Mouse (Mus musculus): Measurements from ENCODE around the gene Sash3. TPM values are rescaled to one million over a fixed set of nuclear protein-coding genes. Genes with fewer than 3 reads are reported as not detected.

Gene Sash3
- polyA plus RNA-seq, 1 experiment from 2014 or later = 3.7 TPM

DNA sequence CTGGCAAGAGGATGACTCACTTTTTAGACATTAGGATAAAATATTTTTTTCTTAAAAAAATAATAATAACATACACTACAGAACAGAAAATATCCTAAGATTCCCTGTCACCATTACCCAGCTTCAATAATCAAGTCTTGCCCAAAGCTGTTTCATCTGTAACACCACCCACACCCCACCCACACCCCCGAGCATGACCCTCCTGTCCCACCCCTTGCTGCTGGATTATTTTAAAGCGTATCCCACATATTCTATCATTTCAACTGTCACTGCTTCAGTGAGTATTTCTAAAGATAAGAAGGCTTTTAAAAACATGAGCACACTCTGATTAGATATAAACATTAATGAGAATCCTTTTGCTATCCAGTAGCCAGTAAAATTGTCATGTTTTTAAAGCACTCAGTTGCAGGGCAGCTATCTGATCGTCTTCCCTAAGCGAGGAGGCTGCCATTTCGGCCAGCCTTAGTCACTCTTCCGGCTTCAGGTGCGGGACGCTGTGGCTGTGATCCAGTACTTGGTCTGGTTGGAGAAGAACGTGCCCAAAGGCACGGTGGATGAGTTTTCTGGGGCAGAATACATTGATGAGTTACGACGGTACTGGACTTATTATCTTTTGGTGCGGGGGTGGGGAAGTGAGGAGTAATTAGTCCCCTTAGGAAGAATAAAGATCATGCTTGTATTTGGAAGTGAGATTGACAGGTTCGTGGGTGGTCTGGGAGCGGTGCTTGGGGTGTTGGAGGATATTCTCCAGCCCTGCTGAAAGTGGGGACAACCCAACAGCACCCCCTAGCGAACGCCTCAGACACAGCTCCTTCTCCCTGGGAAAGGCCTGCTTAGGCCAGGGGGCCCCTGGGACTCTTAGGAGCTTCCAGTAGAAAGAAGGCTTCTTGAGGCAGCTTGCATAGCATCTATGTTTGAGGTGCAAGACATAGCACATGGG is 21.8 kb upstream of the Sash3 start:
- no peak overlapping the region for H3K4me3 ChIP-seq (replicated peaks)

DNA sequence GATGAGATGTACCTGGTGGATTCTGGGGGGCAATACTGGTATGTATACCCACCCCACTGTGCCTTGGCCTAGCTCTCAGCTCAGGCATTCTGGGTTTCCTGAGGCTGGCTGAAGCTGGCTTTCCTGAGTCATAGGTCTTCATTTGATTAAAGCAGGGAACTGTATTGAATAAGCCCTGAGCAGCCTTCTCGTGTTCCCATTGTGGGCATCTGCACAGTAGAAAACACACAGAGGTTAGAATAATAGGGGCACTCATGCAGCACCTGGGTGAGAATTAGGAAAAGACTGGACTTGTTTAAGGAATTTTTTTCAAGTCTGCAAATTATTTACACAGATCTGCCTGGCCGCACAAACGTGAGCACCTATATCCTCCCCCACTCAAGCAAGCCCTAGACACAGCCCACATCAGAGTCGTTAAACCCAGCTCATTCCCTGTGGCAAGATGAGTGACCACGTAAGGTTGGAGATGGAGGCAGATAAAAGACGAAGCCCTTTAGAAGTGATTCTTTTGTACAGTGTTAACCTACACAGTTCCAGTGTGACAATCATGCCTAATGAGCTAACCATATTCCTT is 19.2 kb upstream of the Sash3 start:
- no peaks in the 10 kb centered on the region for H3K27me3 ChIP-seq
- no peaks in the 10 kb centered on the region for H3K36me3 ChIP-seq
- no peak overlapping the region for H3K27ac ChIP-seq (replicated peaks)
- no peak overlapping the region for H3K4me2 ChIP-seq (replicated peaks)
- H3K4me3 ChIP-seq (replicated peaks) = no peak overlapping the region
- no peaks in the 10 kb centered on the region for H3K4me1 ChIP-seq
- H3K9me3 ChIP-seq (replicated peaks) = no peaks in the 10 kb centered on the region
- 59% methylated on average over 6 of the region's 6 CpGs for WGBS
- no peak overlapping the region for H3K9ac ChIP-seq
- ATAC-seq (ENCODE audit: insufficient number of reproducible peaks, low FRiP score, low TSS enrichment, low read depth) = 0 out of 2 replicates have a peak, but pooled peaks have one; percentile 34

More for the DNA sequence above, 21.8 kb upstream of the Sash3 start:
- Histone ChIP-seq H3K4me2 (replicated peaks) (0 out of 2 replicates have a peak overlapping the region, but pooled peaks have one; percentile 19), H3K9me3 (replicated peaks) (no peaks in the 10 kb centered on the region), H3K9ac (no peak overlapping the region), H3K4me1 (no peaks in the 10 kb centered on the region), H3K27ac (replicated peaks) (no peak overlapping the region), H3K36me3 (no peaks in the 10 kb centered on the region), H3K27me3 (no peaks in the 10 kb centered on the region)
- whole genome bisulfite sequencing = 28% methylated on average over 17 of the region's 17 CpGs
- no peak for ATAC-seq (ENCODE audit: insufficient number of reproducible peaks, low FRiP score, low TSS enrichment, low read depth)

DNA sequence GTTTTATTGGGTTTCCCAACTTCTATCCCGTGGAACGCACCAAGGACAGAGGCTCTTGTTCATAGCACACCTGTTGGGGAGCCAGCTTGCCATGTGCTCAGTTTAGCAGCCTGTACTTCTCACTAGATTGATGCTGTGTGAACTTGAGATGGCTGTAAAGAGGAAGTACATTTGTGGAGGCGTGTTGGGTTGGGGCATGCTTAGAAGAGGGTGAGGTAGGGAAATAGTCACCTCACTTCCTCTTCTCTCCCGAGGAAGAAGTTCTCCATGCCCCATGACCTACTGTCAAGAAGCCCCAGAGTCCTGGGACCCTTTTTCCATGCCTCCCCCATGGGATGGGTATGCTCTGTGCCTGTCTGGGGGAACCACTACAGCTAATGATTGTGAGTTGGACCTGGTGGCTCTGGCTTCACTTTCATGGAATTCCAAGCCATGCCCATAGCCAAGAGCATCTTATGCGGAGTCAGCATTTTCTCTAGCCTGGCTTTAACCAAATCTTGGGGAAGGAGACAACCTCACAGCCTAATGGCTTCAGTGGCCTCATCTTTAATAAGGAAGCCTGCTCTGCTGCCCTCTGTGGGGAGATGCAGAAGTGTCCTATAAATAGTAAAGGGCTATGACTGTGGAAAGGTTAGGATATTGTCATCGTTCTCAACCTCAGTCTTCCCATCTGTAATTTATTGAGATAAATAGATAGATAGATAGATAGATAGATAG is 18.6 kb upstream of the Sash3 start:
- Histone ChIP-seq H3K9ac (no peak overlapping the region), H3K4me2 (replicated peaks) (no peak overlapping the region), H3K4me3 (replicated peaks) (no peak overlapping the region), H3K27me3 (no peaks in the 10 kb centered on the region), H3K27ac (replicated peaks) (no peak overlapping the region), H3K36me3 (no peaks in the 10 kb centered on the region), H3K4me1 (no peaks in the 10 kb centered on the region), H3K9me3 (replicated peaks) (no peaks in the 10 kb centered on the region)
- 75% methylated on average over 6 of the region's 6 CpGs for WGBS
- no peak for ATAC-seq (ENCODE audit: insufficient number of reproducible peaks, low FRiP score, low TSS enrichment, low read depth)

DNA sequence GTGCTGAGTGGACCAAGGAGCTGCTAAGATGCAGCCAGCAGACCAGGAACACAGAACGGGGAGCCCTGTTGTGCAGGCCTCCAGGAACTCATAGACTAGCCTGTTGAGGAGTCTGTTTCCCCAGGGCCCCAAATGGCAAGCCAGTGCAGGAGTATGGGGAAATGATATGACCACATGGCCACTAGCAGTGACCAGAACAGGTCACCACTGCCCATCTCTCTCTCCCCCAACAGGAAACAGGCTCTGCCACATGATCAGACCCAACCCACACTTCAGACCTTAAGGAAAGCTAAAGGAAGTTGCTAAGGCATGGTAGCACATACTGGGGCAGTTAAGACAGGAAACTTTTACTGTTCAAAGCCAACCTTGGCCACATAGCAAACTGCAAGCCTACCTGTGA is 17.1 kb upstream of the Sash3 start:
- 76% methylated on average over 1 of the region's 1 CpGs for WGBS
- Histone ChIP-seq H3K27ac (replicated peaks) (no peak overlapping the region), H3K27me3 (no peaks in the 10 kb centered on the region), H3K4me2 (replicated peaks) (no peak overlapping the region), H3K9ac (no peak overlapping the region), H3K4me3 (replicated peaks) (no peak overlapping the region), H3K9me3 (replicated peaks) (no peaks in the 10 kb centered on the region), H3K4me1 (no peaks in the 10 kb centered on the region), H3K36me3 (no peaks in the 10 kb centered on the region)
- no peak for ATAC-seq (ENCODE audit: insufficient number of reproducible peaks, low FRiP score, low TSS enrichment, low read depth)

DNA sequence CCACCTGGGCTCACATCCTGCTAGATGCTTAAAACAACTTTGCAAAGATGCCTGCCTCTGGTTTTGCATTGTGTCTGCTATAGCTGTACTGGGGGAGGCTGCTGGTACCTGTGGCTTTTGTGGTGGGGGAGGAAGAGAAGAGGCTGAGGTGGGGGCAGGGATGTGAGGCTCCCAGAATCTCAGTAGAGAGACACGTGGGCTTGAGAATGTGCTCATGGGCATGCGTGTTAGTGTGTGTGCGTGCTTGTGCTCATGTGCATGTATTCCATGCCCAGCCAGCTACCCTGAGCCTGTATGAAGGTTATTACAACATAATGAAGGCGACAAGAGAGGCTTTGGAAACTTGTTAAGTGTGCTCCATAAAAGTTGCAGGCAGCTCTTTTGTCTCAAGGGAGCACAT is 9.3 kb upstream of the Sash3 start:
- Histone ChIP-seq H3K9ac (no peak overlapping the region), H3K4me1 (no peaks in the 10 kb centered on the region), H3K4me2 (replicated peaks) (no peak overlapping the region), H3K27me3 (no peaks in the 10 kb centered on the region), H3K4me3 (replicated peaks) (no peak overlapping the region), H3K9me3 (replicated peaks) (no peaks in the 10 kb centered on the region), H3K27ac (replicated peaks) (no peak overlapping the region), H3K36me3 (no peaks in the 10 kb centered on the region)
- no peak for ATAC-seq (ENCODE audit: insufficient number of reproducible peaks, low FRiP score, low TSS enrichment, low read depth)
- 72% methylated on average over 4 of the region's 4 CpGs for WGBS

DNA sequence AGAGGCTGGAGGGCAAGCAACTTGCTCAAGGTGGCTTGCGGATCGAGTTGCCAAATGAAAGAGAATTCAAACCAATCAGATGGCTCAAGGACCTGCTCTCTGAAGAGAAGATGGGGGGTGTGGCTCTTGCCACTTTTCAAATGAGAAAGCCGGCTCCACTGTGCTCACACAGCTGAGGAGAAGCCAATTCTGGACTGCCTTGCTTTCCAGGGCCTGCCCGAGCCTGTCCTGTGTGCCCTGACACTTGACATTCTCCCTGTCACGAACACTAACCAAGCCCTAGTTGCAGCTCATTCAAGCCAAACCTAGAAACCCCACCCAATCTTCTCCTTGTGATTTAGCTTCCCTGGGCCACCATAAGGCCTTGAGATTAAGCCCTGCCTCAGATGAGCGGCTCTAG is 8.2 kb upstream of the Sash3 start:
- no peak for ATAC-seq (ENCODE audit: insufficient number of reproducible peaks, low FRiP score, low TSS enrichment, low read depth)
- no peak overlapping the region for H3K4me3 ChIP-seq (replicated peaks)

DNA sequence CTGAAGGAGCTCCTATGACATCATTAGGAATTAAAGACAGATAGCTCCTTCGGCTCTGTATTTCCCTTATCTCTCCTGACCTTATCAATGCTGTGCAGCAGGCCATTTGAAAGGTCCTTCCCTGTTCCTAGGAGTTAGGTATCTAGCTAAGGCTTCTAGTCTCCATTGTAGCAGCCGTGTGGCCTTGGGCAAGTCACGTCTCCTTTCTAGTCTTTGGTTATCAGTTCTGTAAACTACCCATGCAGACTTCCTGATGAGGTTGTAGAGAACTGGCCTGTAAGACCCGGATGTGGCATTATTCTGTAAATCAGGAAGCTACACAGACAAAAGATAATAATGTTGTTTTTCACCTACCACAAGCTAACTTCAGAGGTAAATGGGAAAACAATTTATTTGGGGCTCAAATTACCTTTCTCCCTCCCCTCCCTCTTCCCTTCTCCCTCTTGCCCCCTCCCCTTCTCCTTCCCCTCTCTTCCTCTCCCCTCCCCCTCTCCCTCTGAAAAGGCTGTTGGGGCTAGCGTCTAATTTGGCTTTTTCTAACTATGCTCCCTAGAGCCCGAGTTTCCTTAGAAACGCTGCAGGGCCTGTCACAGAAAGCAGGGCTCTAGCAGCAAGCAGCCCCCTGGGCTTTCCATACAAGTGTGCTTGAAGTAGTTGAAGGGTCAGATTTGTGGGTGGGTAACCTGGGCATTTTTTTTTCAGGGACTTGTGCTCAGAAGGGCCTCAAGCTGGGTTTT is 7.5 kb upstream of the Sash3 start:
- 52% methylated on average over 7 of the region's 7 CpGs for WGBS
- Histone ChIP-seq H3K4me1 (no peaks in the 10 kb centered on the region), H3K4me3 (replicated peaks) (no peak overlapping the region), H3K27me3 (no peaks in the 10 kb centered on the region), H3K27ac (replicated peaks) (no peak overlapping the region), H3K36me3 (no peaks in the 10 kb centered on the region), H3K9me3 (replicated peaks) (no peaks in the 10 kb centered on the region), H3K4me2 (replicated peaks) (no peak overlapping the region), H3K9ac (no peak overlapping the region)
- no peak for ATAC-seq (ENCODE audit: insufficient number of reproducible peaks, low FRiP score, low TSS enrichment, low read depth)

More for the DNA sequence above, 8.2 kb upstream of the Sash3 start:
- H3K9me3 ChIP-seq (replicated peaks) = no peaks in the 10 kb centered on the region
- H3K9ac ChIP-seq = no peak overlapping the region
- H3K36me3 ChIP-seq = no peaks in the 10 kb centered on the region
- WGBS = 55% methylated on average over 6 of the region's 6 CpGs
- H3K4me2 ChIP-seq (replicated peaks) = no peak overlapping the region
- no peaks in the 10 kb centered on the region for H3K27me3 ChIP-seq
- H3K27ac ChIP-seq (replicated peaks) = no peak overlapping the region
- no peaks in the 10 kb centered on the region for H3K4me1 ChIP-seq

DNA sequence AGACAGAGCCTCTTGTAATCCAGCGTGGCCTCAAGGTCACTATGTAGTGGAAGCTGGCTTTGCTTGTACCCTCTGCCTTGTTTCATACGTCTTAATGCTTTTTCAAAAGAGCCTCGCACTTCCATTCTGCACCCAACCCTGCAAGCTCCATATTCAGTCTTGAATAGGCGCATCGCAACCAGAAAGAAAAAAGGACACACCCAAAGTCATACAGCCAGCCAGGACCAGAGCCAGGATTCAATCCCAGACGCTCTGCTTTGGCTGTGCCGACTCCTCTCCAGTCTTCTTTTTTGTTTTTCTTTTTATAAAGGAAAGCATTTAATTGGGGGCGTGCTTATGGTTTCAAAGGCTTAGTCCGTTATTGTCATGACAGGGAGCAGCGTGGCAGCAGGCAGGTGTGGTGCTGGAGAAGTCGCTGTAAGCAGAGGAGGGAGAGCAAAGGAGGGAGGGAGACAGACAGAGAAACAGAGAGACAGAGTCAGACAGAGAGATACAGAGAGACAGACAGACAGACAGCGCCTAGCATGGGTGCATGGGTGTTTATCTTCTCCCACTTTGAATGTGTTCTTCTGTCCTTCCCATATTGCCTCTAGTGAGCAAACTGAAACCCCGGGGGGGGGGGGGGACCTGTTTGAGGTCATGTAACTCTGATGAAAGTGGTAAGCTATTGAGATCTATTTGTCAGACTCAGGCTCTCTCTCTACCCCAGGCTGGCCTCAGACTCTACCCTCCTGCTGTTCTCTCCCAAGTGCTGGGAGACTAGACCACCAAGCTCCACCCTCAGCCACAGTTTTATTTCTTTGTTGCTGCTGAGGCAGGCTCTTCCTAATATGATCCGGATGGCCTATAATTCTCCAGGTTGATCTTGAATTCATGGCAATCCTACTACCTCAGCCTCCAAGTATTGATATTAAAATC is 6.6 kb upstream of the Sash3 start:
- no peak for ATAC-seq (ENCODE audit: insufficient number of reproducible peaks, low FRiP score, low TSS enrichment, low read depth)
- Histone ChIP-seq H3K27me3 (no peaks in the 10 kb centered on the region), H3K36me3 (no peaks in the 10 kb centered on the region)

DNA sequence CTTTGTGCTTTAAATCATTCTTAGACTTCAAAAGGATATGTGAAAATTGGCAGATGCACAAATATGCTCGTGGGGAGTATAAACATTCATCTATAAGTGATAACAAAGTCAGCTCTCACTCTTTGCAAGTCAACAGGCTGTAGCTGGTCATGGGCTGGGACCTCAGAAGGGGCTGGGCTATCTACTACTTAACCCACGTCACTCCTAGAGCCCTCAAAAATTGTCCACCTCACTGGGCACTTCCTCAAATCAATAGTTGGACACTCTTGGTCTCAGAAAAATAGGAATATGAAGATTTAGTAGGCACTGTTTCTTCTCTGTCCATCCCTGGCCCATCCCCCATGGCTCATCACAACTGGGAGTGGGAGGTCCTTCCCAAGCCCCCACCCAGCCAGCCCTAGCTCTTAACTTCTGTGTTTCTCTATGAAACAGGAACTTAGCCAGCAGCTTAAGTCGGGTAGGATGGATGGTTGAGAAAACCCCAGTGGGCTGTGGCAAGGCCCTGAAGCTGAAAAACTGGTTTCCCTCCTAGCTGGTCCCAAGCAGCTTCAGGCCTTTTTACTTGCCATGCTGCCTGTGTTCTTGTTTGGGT is 5.9 kb upstream of the Sash3 start:
- no peaks in the 10 kb centered on the region for H3K4me1 ChIP-seq
- WGBS = 47% methylated on average over 3 of the region's 3 CpGs
- H3K36me3 ChIP-seq = no peaks in the 10 kb centered on the region
- no peaks in the 10 kb centered on the region for H3K27me3 ChIP-seq
- H3K9me3 ChIP-seq (replicated peaks) = no peaks in the 10 kb centered on the region
- ATAC-seq (ENCODE audit: insufficient number of reproducible peaks, low FRiP score, low TSS enrichment, low read depth) = no peak
- H3K4me3 ChIP-seq (replicated peaks) = no peak overlapping the region
- H3K4me2 ChIP-seq (replicated peaks) = no peak overlapping the region
- H3K9ac ChIP-seq = no peak overlapping the region
- H3K27ac ChIP-seq (replicated peaks) = no peak overlapping the region

More for the DNA sequence above, 6.6 kb upstream of the Sash3 start:
- H3K9ac ChIP-seq = no peak overlapping the region
- no peaks in the 10 kb centered on the region for H3K4me1 ChIP-seq
- H3K9me3 ChIP-seq (replicated peaks) = no peaks in the 10 kb centered on the region
- H3K4me2 ChIP-seq (replicated peaks) = no peak overlapping the region
- H3K27ac ChIP-seq (replicated peaks) = no peak overlapping the region
- 42% methylated on average over 14 of the region's 14 CpGs for WGBS
- H3K4me3 ChIP-seq (replicated peaks) = no peak overlapping the region

DNA sequence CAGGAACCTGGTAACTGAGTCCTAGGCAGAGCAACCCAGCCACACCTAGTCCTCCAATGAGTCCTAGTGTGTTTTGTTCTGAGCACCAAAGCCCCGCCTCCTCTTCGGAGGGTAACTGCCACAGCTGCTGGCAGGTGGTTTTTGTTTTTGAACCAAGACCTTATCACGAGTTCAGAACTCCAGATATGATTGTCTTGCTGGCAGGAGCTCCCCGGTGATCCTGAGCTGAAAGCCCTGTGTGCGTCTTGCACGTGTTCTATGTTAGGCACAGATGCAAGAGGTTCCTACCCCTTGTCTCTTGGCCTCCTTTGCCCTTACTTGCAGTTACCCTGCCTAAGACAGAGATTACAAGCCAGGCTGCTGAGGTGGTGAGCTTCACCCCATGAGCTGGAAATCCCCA is 4.8 kb upstream of the Sash3 start:
- Histone ChIP-seq H3K36me3 (no peaks in the 10 kb centered on the region), H3K9me3 (replicated peaks) (no peaks in the 10 kb centered on the region), H3K4me2 (replicated peaks) (no peak overlapping the region), H3K4me3 (replicated peaks) (no peak overlapping the region), H3K27ac (replicated peaks) (no peak overlapping the region), H3K9ac (no peak overlapping the region), H3K27me3 (no peaks in the 10 kb centered on the region), H3K4me1 (no peaks in the 10 kb centered on the region)
- no peak for ATAC-seq (ENCODE audit: insufficient number of reproducible peaks, low FRiP score, low TSS enrichment, low read depth)
- WGBS = 71% methylated on average over 6 of the region's 6 CpGs
